Mouse (Mus musculus) lung, embryonic 14.5 days (tissue): Measurements from ENCODE around the gene Lpcat3. TPM values are rescaled to one million over a fixed set of nuclear protein-coding genes. Genes with fewer than 3 reads are reported as not detected.

Experiments
- ATAC-seq: fragments of 200-750 bp; cut with Nextera tagmentation; 2 replicates; pipeline ENCODE4 v1.8.0; 2017; ENCODE audit warnings: mild to moderate bottlenecking, moderate TSS enrichment, moderate library complexity; ENCODE audit not compliant: insufficient read depth
- DNase-seq: peaks from one replicate; pipeline ENCODE4 v3.0.0-alpha.2; 2015
- H3K27ac ChIP-seq: fragments of 300-500 bp; sonication (generic); 2 replicates; pipeline ENCODE4 v1.5.1; 2014; ENCODE audit warnings: low read depth, mild to moderate bottlenecking, moderate library complexity
- H3K27me3 ChIP-seq: fragments of 300-500 bp; sonication (generic); 2 replicates; pipeline ENCODE4 v1.6.1; 2014; ENCODE audit warnings: low read length, control low read depth; ENCODE audit not compliant: insufficient read depth
- H3K36me3 ChIP-seq: fragments of 300-500 bp; sonication (generic); 2 replicates; pipeline ENCODE4 v1.6.1; 2014; ENCODE audit warnings: control low read depth; ENCODE audit not compliant: insufficient read depth
- H3K4me1 ChIP-seq: fragments of 300-500 bp; sonication (generic); 2 replicates; pipeline ENCODE4 v1.6.1; 2014; ENCODE audit warnings: antibody characterized with exemption, control low read depth; ENCODE audit not compliant: insufficient read depth
- H3K4me2 ChIP-seq: fragments of 300-500 bp; sonication (generic); 2 replicates; pipeline ENCODE4 v1.6.1; 2014; ENCODE audit warnings: mild to moderate bottlenecking
- H3K4me3 ChIP-seq: fragments of 300-500 bp; sonication (generic); 2 replicates; pipeline ENCODE4 v1.5.1; 2014; ENCODE audit warnings: low read depth, low read length
- H3K9ac ChIP-seq: fragments of 300-500 bp; sonication (generic); 2 replicates; pipeline ENCODE4 v1.6.1; 2014
- H3K9me3 ChIP-seq: fragments of 300-500 bp; sonication (generic); 2 replicates; pipeline ENCODE4 v1.6.1; 2016; ENCODE audit warnings: low read depth, low read length, control low read depth
- CTCF ChIP-seq: IDR thresholded peaks from 2 replicates; pipeline ENCODE4 v1.5.1; 2016; ENCODE audit warnings: antibody characterized with exemption, low read depth
- WGBS: fragments of 180-500 bp; shearing (Covaris S2); extraction: QIAGEN DNeasy Blood & Tissue Kit; methylation state at CpG from one replicate; pipeline ENCODE4 v1.1.7; 2014; 5-methylcytosine and 5-hydroxymethylcytosine counted together
- microRNA counts: library from miRNA; unstranded; fragments of <30 nt; microRNA quantifications from one replicate; lab custom pipeline; 2016
- microRNA-seq: library from miRNA; unstranded; fragments of <30 nt; microRNA quantifications from one replicate; pipeline ENCODE4, GENCODE M21; 2016; ENCODE audit warnings: borderline number of aligned reads
- polyA plus RNA-seq: library from polyadenylated mRNA; unstranded; fragments of >200 nt; fragmentation: Nextera tagmentation; extraction: Ambion mirVana; gene quantifications from 2 replicates; pipeline ENCODE4 v1.2.1, GENCODE M21; 2014

Lpcat3 gene
- polyA plus RNA-seq, 1 experiment from 2014 or later = 50.3 TPM

- no peak for DNase-seq
- ATAC-seq = no peak
- Histone ChIP-seq H3K9ac (peak overlapping the region; percentile 29; the same call in 1 of the 2 replicates), H3K27ac (peak overlapping the region; percentile 46; the same call in 1 of the 2 replicates), H3K36me3 (peaks cover 67% of the 10 kb centered on the region), H3K9me3 (no peaks in the 10 kb centered on the region), H3K4me1 (peaks cover 13% of the 10 kb centered on the region; the same call in 1 of the 2 replicates), H3K27me3 (no peaks in the 10 kb centered on the region), H3K4me3 (peak overlapping the region; percentile 44), H3K4me2 (peak overlapping the region; percentile 97)
- TF ChIP-seq CTCF = no peak
- WGBS = 69% methylated on average over 26 of the region's 26 CpGs
These were observed 82.0 kb downstream of the Lpcat3 start for GRCm38 (mm10) chr6:124744755-124745321.

- H3K4me3 ChIP-seq = peak overlapping the region; percentile 44
- H3K4me2 ChIP-seq = peak overlapping the region; percentile 97
- ATAC-seq = peak; percentile 72
- H3K27ac ChIP-seq = peak overlapping the region; percentile 88
- 2% methylated on average over 85 of the region's 85 CpGs for WGBS
- H3K4me1 ChIP-seq = 0 out of 2 replicates have a peak, but pooled peaks cover 11% of the 10 kb centered on the region
- peak; percentile 75 for TF ChIP-seq CTCF
- peak; percentile 97 for DNase-seq
- peaks cover 69% of the 10 kb centered on the region for H3K36me3 ChIP-seq
- H3K9me3 ChIP-seq = no peaks in the 10 kb centered on the region
- H3K27me3 ChIP-seq = no peaks in the 10 kb centered on the region
- H3K9ac ChIP-seq = peak overlapping the region; percentile 73
These were observed 82.9 kb downstream of the Lpcat3 start for GRCm38 (mm10) chr6:124745490-124746295.

- H3K9ac ChIP-seq = peak overlapping the region; percentile 73
- peak overlapping the region; percentile 88 for H3K27ac ChIP-seq
- H3K4me3 ChIP-seq = peak overlapping the region; percentile 44
- ATAC-seq = peak; percentile 3; the same call in 1 of the 2 replicates
- peak overlapping the region; percentile 97 for H3K4me2 ChIP-seq
- peaks cover 69% of the 10 kb centered on the region for H3K36me3 ChIP-seq
- H3K4me1 ChIP-seq = 0 out of 2 replicates have a peak, but pooled peaks cover 11% of the 10 kb centered on the region
- no peak for TF ChIP-seq CTCF
- no peaks in the 10 kb centered on the region for H3K27me3 ChIP-seq
- no peaks in the 10 kb centered on the region for H3K9me3 ChIP-seq
- no peak for DNase-seq
- WGBS = 19% methylated on average over 8 of the region's 8 CpGs
These were observed 83.4 kb downstream of the Lpcat3 start for GRCm38 (mm10) chr6:124746296-124746605.

GRCm38 (mm10) chr6:124746654-124747632 lies 84.1 kb downstream of the Lpcat3 start:
- no peak for TF ChIP-seq CTCF
- 90% methylated on average over 7 of the region's 7 CpGs for WGBS
- ATAC-seq (no peak), DNase-seq (peak; percentile 7)
- Histone ChIP-seq H3K27me3 (no peaks in the 10 kb centered on the region), H3K4me3 (peak overlapping the region; percentile 44; the same call in 1 of the 2 replicates), H3K36me3 (peaks cover 69% of the 10 kb centered on the region), H3K27ac (no peak overlapping the region; the same call in 1 of the 2 replicates), H3K4me1 (0 out of 2 replicates have a peak, but pooled peaks cover 7% of the 10 kb centered on the region), H3K9ac (peak overlapping the region; percentile 73), H3K9me3 (no peaks in the 10 kb centered on the region), H3K4me2 (peak overlapping the region; percentile 97)

- no peaks in the 10 kb centered on the region for H3K27me3 ChIP-seq
- DNase-seq = no peak
- H3K27ac ChIP-seq = no peak overlapping the region
- 82% methylated on average over 8 of the region's 8 CpGs for WGBS
- H3K4me3 ChIP-seq = no peak overlapping the region
- no peak overlapping the region for H3K4me2 ChIP-seq
- peaks cover 50% of the 10 kb centered on the region for H3K36me3 ChIP-seq
- no peaks in the 10 kb centered on the region for H3K9me3 ChIP-seq
- no peak overlapping the region for H3K9ac ChIP-seq
- peaks cover 19% of the 10 kb centered on the region; the same call in 1 of the 2 replicates for H3K4me1 ChIP-seq
- TF ChIP-seq CTCF = no peak
- no peak for ATAC-seq
These were observed 87.6 kb downstream of the Lpcat3 start for GRCm38 (mm10) chr6:124750405-124750804.

- ATAC-seq (no peak), DNase-seq (no peak)
- Histone ChIP-seq H3K4me2 (peak overlapping the region; percentile 5; the same call in 1 of the 2 replicates), H3K4me3 (no peak overlapping the region), H3K36me3 (peaks cover 21% of the 10 kb centered on the region), H3K9ac (no peak overlapping the region), H3K4me1 (peaks cover 19% of the 10 kb centered on the region), H3K9me3 (no peaks in the 10 kb centered on the region), H3K27me3 (no peaks in the 10 kb centered on the region), H3K27ac (no peak overlapping the region)
- TF ChIP-seq CTCF = no peak
- WGBS = 84% methylated on average over 2 of the region's 2 CpGs
These were observed 91.0 kb downstream of the Lpcat3 start for GRCm38 (mm10) chr6:124753861-124754260.

MicroRNAs encoded within 50 kb of the gene (microRNA counts, 519-probe panel; counts per million panel counts)
- microRNA mmu-miR-141 (lab: Ali Mortazavi, UCI) (3,107 counts per million, percentile 60 among the panel's probes with 10 or more counts), microRNA mmu-miR-200c (lab: Ali Mortazavi, UCI) (4,303 counts per million, percentile 88 among the panel's probes with 10 or more counts)

Small RNA genes within 50 kb of the gene (microRNA-seq; reads per million reads assigned to microRNA genes)
- gene Mir141 = 1,903 reads per million, percentile 79 among the genes with 10 or more reads in this experiment
- gene Mir200c = 12,426 reads per million, percentile 95 among the genes with 10 or more reads in this experiment

Other genes with a start within 250 kb of the Lpcat3 start
- gene Pex5, start 248.0 kb upstream of the Lpcat3 start, polyA plus RNA-seq = 31.3 and 33.4 TPM in 2 replicates
- 1.9 and 2.0 TPM in 2 replicates for gene Clstn3, start 198.2 kb upstream of the Lpcat3 start, polyA plus RNA-seq
- gene C1rl, start 169.9 kb upstream of the Lpcat3 start, polyA plus RNA-seq = 0.66 and 0.78 TPM in 2 replicates
- gene C1ra, start 150.6 kb upstream of the Lpcat3 start, polyA plus RNA-seq = 1.9 TPM in 2 replicates
- gene C1s1, start 120.7 kb upstream of the Lpcat3 start, polyA plus RNA-seq = 0.64 and 1.2 TPM in 2 replicates
- not detected in 2 replicates for gene C1rb, start 92.7 kb upstream of the Lpcat3 start, polyA plus RNA-seq
- not detected in 2 replicates for gene C1s2, start 26.9 kb upstream of the Lpcat3 start, polyA plus RNA-seq
- gene Emg1, start 49.2 kb downstream of the Lpcat3 start, polyA plus RNA-seq = 214 and 228 TPM in 2 replicates
- 354 and 377 TPM in 2 replicates for gene Phb2, start 49.3 kb downstream of the Lpcat3 start, polyA plus RNA-seq
- 12.1 and 12.6 TPM in 2 replicates for gene Ptpn6, start 75.7 kb downstream of the Lpcat3 start, polyA plus RNA-seq
- gene Grcc10, start 78.3 kb downstream of the Lpcat3 start, polyA plus RNA-seq = 429 and 440 TPM in 2 replicates
- gene Gm45234, start 93.0 kb downstream of the Lpcat3 start, polyA plus RNA-seq = not detected in 2 replicates
- gene Atn1, start 93.5 kb downstream of the Lpcat3 start, polyA plus RNA-seq = 13.1 and 15.1 TPM in 2 replicates
- 2.2 and 4.1 TPM in 2 replicates for gene Eno2, start 106.6 kb downstream of the Lpcat3 start, polyA plus RNA-seq
- gene Lrrc23, start 116.7 kb downstream of the Lpcat3 start, polyA plus RNA-seq = 0.17 and 0.58 TPM in 2 replicates
- gene Spsb2, start 145.6 kb downstream of the Lpcat3 start, polyA plus RNA-seq = 6.8 and 6.9 TPM in 2 replicates
- 701 and 718 TPM in 2 replicates for gene Tpi1, start 151.3 kb downstream of the Lpcat3 start, polyA plus RNA-seq
- 143 TPM in 2 replicates for gene Usp5, start 166.5 kb downstream of the Lpcat3 start, polyA plus RNA-seq
- gene Cdca3, start 166.5 kb downstream of the Lpcat3 start, polyA plus RNA-seq = 204 and 206 TPM in 2 replicates
- gene Gnb3, start 177.2 kb downstream of the Lpcat3 start, polyA plus RNA-seq = 0.24 and 0.68 TPM in 2 replicates
- 29.5 and 34.3 TPM in 2 replicates for gene P3h3, start 194.7 kb downstream of the Lpcat3 start, polyA plus RNA-seq
- 0.08 and 0.30 TPM in 2 replicates for gene Gpr162, start 201.0 kb downstream of the Lpcat3 start, polyA plus RNA-seq
- gene Cd4, start 225.2 kb downstream of the Lpcat3 start, polyA plus RNA-seq = 0.11 TPM in 1 of 2 replicates, not detected in the other
- gene Lag3, start 248.7 kb downstream of the Lpcat3 start, polyA plus RNA-seq = 1.4 and 2.2 TPM in 2 replicates